Comparison of ENCODE assay signal across 8 mouse cellular contexts in the genomic region with DNA sequence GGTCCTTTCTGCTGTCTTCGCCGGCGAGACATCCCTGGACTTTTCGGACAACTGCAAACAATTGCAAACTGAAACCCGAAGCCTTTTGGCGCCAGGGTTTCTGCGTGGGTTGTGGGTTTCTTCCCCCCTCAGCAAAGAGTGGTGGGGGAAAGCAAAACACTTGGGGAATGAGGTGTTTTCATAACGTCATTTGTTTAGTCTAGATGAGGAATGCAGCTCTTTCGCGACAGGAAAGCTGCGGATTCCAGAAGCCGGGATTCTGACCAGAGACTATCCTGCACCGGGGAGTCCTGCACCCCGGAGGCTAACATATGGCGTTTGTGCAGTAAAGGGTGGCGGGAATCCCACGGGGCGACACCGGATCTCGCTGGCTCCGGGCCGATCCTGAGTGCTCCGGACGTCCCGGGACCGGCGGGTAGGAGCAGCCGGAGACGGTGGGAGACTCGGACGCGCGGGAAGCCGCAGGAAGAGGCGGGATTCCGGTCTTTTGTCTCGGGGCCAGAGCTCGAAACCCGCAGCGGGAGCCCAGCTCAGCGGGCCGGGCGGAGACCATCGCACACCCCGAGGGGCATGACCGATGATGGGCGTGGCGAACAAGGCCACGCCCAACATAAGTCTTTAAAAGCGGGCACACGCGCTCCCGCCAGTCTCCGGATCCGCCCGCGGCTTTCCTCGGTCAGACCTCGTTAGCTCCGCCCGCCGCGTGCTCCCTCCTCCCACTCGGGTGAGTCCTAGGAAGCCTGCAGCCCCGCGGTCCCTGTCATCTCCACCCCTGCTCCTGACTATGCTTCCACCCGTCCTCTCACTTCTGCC. TPM values are rescaled to one million over a fixed set of nuclear protein-coding genes. Genes with fewer than 3 reads are reported as not detected.
DNase-seq lines count a peak whose midpoint lies in the region; ATAC-seq lines count a peak whose summit lies in the region.

Gene Csrp2, plus strand, starts transcription at position 259 of the 813 bp plus-strand sequence.

- DNase-seq in CD4-positive, CD25-positive, alpha-beta regulatory T cell, adult 2 months (ENCODE audit: low read depth, low spot score): peak; percentile 80
- DNase-seq in brain, adult 2 months (ENCODE audit: low read depth, low spot score): peak; percentile 85
- peak; percentile 82 for DNase-seq in liver, embryonic 13.5 days
- DNase-seq in natural killer cell, adult 2 months (ENCODE audit: low spot score in 2 of 2): peak; percentile 38 to 66

- H3K4me3 ChIP-seq in heart, embryonic 11.5 days (ENCODE audit: low read depth, low read length): peak within 1 kb of the TSS; percentile 79
- peak within 1 kb of the TSS; percentile 72 for H3K4me3 ChIP-seq in kidney, embryonic 15.5 days (replicated peaks)
- H3K4me3 ChIP-seq in liver, embryonic 13.5 days (replicated peaks): peak within 1 kb of the TSS; percentile 67
- peak within 1 kb of the TSS; percentile 61 for H3K4me3 ChIP-seq in stomach, embryonic 16.5 days (replicated peaks; ENCODE audit: low read length)

- peak; percentile 78 for ATAC-seq in erythroblast, adult 5-6 weeks (replicated peaks; ENCODE audit: low FRiP score, poor library complexity, severe bottlenecking)
- ATAC-seq in heart, embryonic 11.5 days (replicated peaks; ENCODE audit: insufficient number of reproducible peaks, low FRiP score, low TSS enrichment): peak; percentile 94
- ATAC-seq in kidney, embryonic 15.5 days (replicated peaks; ENCODE audit: low FRiP score): peak; percentile 96
- peak; percentile 87 for ATAC-seq in liver, embryonic 13.5 days (ENCODE audit: low read depth)
- peak; percentile 95 for ATAC-seq in stomach, embryonic 16.5 days (ENCODE audit: insufficient read depth, low FRiP score)

- no peaks in the 10 kb centered on the region for H3K27me3 ChIP-seq in heart, embryonic 11.5 days (ENCODE audit: control insufficient read depth, insufficient read depth, low read length)
- no peaks in the 10 kb centered on the region for H3K27me3 ChIP-seq in kidney, embryonic 15.5 days
- H3K27me3 ChIP-seq in liver, embryonic 13.5 days: peaks cover 32% of the 10 kb centered on the region
- H3K27me3 ChIP-seq in stomach, embryonic 16.5 days (ENCODE audit: control insufficient read depth, insufficient read depth, low read length): no peaks in the 10 kb centered on the region

- peak within 1 kb of the TSS; percentile 96 for H3K9ac ChIP-seq in heart, embryonic 11.5 days (ENCODE audit: low read depth, low read length)
- H3K9ac ChIP-seq in kidney, embryonic 15.5 days: peak within 1 kb of the TSS; percentile 76
- H3K9ac ChIP-seq in liver, embryonic 13.5 days: peak within 1 kb of the TSS; percentile 69
- H3K9ac ChIP-seq in stomach, embryonic 16.5 days (ENCODE audit: low read length): peak within 1 kb of the TSS; percentile 84

- no peaks in the 10 kb centered on the region for H3K9me3 ChIP-seq in heart, embryonic 11.5 days (replicated peaks; ENCODE audit: control insufficient read depth, low read length)
- H3K9me3 ChIP-seq in kidney, embryonic 15.5 days (replicated peaks): peaks cover 3% of the 10 kb centered on the region; the same call in 1 of the 2 replicates
- H3K9me3 ChIP-seq in liver, embryonic 13.5 days (replicated peaks): no peaks in the 10 kb centered on the region
- H3K9me3 ChIP-seq in stomach, embryonic 16.5 days (replicated peaks; ENCODE audit: control insufficient read depth, low read length): no peaks in the 10 kb centered on the region

- peak within 1 kb of the TSS; percentile 84 for H3K4me2 ChIP-seq in heart, embryonic 11.5 days
- peak within 1 kb of the TSS; percentile 90 for H3K4me2 ChIP-seq in kidney, embryonic 15.5 days
- peak within 1 kb of the TSS; percentile 89 for H3K4me2 ChIP-seq in liver, embryonic 13.5 days
- H3K4me2 ChIP-seq in stomach, embryonic 16.5 days (ENCODE audit: low read depth, low read length): peak within 1 kb of the TSS; percentile 82

- WGBS in heart, embryonic 11.5 days (ENCODE audit: insufficient replicate concordance): under 1% methylated on average over 52 of the region's 67 CpGs
- WGBS in kidney, embryonic 15.5 days: under 1% methylated on average over 59 of the region's 67 CpGs
- WGBS in liver, embryonic 13.5 days (ENCODE audit: insufficient replicate concordance): under 1% methylated on average over 67 of the region's 67 CpGs
- WGBS in stomach, embryonic 16.5 days: under 1% methylated on average over 67 of the region's 67 CpGs

- no peaks in the 10 kb centered on the region for H3K36me3 ChIP-seq in heart, embryonic 11.5 days (ENCODE audit: control insufficient read depth, insufficient read depth, low read length)
- H3K36me3 ChIP-seq in kidney, embryonic 15.5 days: no peaks in the 10 kb centered on the region
- H3K36me3 ChIP-seq in liver, embryonic 13.5 days: no peaks in the 10 kb centered on the region
- H3K36me3 ChIP-seq in stomach, embryonic 16.5 days (ENCODE audit: control insufficient read depth, insufficient read depth, low read length): no peaks in the 10 kb centered on the region

- peak within 1 kb of the TSS; percentile 98 for H3K27ac ChIP-seq in heart, embryonic 11.5 days (ENCODE audit: low read depth, low read length)
- peak within 1 kb of the TSS; percentile 99 for H3K27ac ChIP-seq in kidney, embryonic 15.5 days
- H3K27ac ChIP-seq in liver, embryonic 13.5 days: peak within 1 kb of the TSS; percentile 69
- peak within 1 kb of the TSS; percentile 95 for H3K27ac ChIP-seq in stomach, embryonic 16.5 days (ENCODE audit: low read length)

- peaks cover 19% of the 10 kb centered on the region for H3K4me1 ChIP-seq in heart, embryonic 11.5 days (ENCODE audit: control insufficient read depth, insufficient read depth, low read length)
- H3K4me1 ChIP-seq in kidney, embryonic 15.5 days: peaks cover 43% of the 10 kb centered on the region
- peaks cover 36% of the 10 kb centered on the region for H3K4me1 ChIP-seq in liver, embryonic 13.5 days (replicated peaks)
- H3K4me1 ChIP-seq in stomach, embryonic 16.5 days (ENCODE audit: control insufficient read depth, insufficient read depth, low read length): peaks cover 20% of the 10 kb centered on the region

RNA-seq across cellular contexts. Expression of gene Csrp2, which starts in this region (rescaled TPM):
- 31.7 TPM in 1 of 2 replicates, not detected in the other for total RNA-seq in erythroblast, adult 5-6 weeks (2015; ENCODE audit: low replicate concordance)
- total RNA-seq in erythroblast, adult 5-6 weeks (2017; ENCODE audit: low replicate concordance): 3.2 and 11.5 TPM in 2 replicates
- polyA plus RNA-seq in heart, embryonic 11.5 days (2014; fragmentation: Nextera tagmentation; extraction: Ambion mirVana): 430 and 458 TPM in 2 replicates
- 189 and 196 TPM in 2 replicates for polyA plus RNA-seq in kidney, embryonic 15.5 days (2015; fragmentation: Nextera tagmentation; extraction: Ambion mirVana)
- polyA plus RNA-seq in liver, embryonic 13.5 days (2015; fragmentation: Nextera tagmentation; extraction: Ambion mirVana): 19.7 and 21.6 TPM in 2 replicates
- polyA plus RNA-seq in stomach, embryonic 16.5 days (2015; fragmentation: Nextera tagmentation; extraction: Ambion mirVana): 208 and 209 TPM in 2 replicates

Comparison
In these comparisons a context has a peak if more than half of its experiments do, and no peak if none do; other contexts are left out.
1. Peak in every context shown above with its lines: DNase-seq, ATAC-seq, H3K4me3 ChIP-seq and H3K27ac ChIP-seq.